Mouse (Mus musculus) duodenum, adult 2 months (tissue): ENCODE measurements around the gene Stk40. TPM values are rescaled to one million over a fixed set of nuclear protein-coding genes. Genes with fewer than 3 reads are reported as not detected.

Experiments used
- polyA plus RNA-seq: library from polyadenylated mRNA; depleted of rRNA; stranded (reverse); fragments of >200 nt; gene quantifications from 2 replicates; pipeline ENCODE4 v1.2.3, GENCODE M21; 2012; ENCODE audit warnings: low replicate concordance; rRNA removed

The Stk40 gene
- 19.5 and 20.3 TPM in 2 replicates for polyA plus RNA-seq

DNA sequence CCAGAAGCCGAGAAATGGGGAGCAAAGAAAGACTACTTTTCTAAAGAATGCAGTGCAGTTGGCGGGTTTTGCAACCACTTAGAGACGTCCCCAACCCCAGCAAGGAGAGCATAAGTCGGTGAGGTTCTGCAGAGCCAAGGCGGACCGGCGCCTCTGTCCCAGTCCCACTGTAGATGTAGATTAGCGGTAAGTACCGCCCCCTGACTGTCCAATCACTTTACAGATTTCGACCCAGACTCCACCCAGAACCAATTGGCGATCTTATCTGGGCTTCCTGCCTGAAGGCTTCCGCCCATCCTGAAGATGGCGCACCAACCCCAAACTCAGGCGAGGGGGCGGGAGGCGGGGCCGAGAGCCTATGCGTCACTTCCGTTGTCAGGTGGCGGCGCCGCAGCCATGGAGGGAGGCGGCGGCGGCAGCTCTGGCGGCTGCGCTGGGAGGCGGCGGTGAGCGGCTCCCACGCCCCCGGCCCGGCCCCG is at the start of gene Stk40:
Gene Stk40 (plus strand): TSS at position 368 of the 479 bp plus-strand sequence.

DNA sequence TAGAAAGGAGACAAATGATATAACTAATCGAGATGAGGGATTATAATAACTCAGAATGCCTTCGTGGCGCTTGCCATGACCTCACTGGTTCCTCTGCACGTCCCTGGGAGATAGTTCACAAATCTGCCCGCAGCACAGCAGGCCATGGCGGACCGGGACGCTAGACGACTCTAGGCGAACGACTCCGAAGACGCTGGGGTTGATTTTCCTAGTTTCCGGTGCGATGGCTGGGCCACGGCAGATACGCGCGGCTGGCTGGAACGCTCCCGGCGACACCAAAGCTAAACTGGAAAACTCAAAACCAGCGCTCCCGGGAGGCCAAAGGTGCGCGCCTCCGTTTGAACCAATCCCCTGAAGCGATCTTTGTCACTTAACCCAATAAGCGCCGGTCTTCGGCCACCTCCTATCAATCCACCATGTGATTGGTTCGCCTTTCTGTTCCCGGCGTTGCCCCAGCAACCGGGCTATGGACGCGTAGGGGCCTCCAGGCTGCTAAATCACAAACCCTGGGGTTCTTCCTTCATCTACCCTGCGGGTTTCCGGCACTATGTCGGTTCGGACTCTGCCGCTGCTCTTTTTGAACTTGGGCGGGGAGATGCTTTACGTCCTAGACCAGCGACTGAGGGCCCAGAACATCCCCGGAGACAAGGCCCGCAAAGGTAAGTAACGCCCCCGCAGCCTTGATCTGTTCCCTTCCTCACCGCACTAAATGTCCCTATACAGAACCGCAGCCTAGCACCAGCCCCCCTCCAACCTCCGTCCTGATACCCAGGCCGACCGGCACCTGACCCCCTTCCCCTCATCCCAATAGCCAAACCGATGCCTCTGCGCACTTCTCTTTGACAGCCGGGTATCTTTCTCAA is 45.4 kb upstream of the Stk40 start, which contains the start of gene Oscp1:
Gene Oscp1 (plus strand): TSS at position 432 of the 863 bp plus-strand sequence.

DNA sequence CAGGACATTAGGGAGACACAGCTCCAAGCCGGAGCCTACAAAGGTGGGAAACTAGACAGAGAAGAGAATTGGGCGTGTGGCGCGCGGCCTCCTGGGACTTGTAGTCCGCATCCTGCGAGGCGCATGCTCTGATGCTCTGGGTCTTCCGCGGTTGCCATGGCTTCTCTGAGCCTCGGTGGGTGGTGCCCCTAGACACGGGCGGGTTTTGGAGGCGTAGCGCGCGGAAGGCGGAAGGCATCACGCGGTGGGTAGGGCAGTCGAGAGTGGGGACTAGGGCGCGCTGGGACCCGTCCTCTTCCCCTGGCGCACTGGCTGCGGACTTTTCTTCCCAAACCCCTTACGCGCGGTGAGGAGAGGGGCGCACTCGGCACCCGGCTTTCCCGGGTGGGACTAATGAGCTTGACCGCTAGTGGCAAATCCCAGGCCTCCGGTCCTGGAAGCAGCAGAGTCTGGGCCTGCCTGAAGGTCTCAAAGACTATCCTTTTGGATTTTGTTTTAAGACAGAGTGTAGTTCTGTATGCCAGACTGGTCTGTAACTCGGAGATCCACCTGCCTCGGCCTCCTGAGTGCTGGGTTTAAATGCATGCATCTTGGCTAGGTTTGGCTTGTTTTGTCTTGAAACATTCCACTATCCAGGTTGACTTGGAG is 7.2 kb upstream of the Stk40 start, which contains the start of gene Lsm10:
Gene Lsm10 (plus strand): TSS at position 160 of the 648 bp plus-strand sequence.

DNA sequence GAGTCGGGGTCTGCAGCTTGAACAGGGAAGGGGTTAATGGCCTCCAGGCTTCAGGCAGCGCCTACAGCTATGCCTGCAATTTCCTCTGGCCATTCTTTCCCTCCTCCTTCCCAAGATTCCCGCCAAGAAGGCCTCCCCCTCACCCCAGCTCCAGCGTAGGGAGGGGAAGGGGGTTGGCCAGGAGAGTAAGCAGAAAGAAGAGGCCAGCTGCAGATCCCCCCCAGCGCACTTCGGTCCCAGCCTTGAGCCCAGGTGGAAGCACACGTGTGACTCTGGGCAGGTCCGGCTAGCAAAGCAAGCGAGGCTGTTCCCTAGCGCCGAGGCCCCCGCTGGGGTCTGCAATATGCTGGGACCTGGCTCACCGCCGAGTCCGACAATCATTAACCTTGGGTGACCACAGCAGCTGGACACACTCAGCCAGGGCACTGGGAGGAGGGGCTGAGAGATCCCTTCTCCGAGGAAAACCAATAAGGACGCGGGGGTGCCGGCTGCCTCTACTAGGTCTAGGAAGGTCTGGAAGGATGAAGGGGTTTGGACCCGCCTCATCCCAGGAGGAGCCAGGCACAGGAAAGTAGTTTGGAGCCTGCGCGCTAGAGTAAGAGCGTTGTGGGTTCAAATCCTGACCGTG is 43.9 kb downstream of the Stk40 start, which contains the start of gene Eva1b:
Gene Eva1b (plus strand): TSS at position 212 of the 628 bp plus-strand sequence.

DNA sequence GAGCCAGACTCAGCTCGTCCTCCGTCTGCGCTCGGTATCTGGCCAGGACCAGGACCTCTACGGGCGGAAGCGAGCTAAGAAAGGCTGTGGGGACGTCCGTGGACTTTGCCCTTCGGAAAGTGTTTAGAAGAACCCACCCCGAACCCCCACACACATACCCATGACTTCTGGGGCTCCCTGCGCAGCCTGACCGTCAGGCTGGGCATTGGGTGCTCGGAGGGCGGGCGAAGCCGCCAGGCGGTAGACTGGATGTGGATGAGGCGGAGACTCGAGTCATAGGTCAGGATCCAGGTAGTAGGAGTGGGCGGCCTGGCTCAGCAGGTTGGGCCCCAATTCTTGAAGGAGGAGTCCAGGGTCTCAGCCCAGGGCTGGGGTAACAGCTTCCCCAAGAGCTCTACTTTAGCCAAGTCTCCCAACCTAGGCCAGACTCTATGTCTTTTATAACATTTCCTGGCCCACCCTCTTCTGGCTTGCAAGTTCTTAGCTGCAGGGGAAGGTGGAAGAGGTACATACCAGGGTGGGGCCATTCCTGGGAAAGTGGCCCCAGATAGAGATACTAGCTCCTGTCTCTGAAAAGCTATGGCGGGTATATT is 59.4 kb downstream of the Stk40 start, which contains the start of gene Sh3d21:
Gene Sh3d21 (minus strand): TSS at position 425 of the 593 bp plus-strand sequence.

Other genes starting within 250 kb of the Stk40 start
- gene Csf3r, start 79.4 kb upstream of the Stk40 start, polyA plus RNA-seq, result 1.3 and 3.0 TPM in 2 replicates
- gene Mrps15, start 57.0 kb upstream of the Stk40 start, polyA plus RNA-seq, result 94.2 and 251 TPM in 2 replicates
- 0.06 and 0.16 TPM in 2 replicates for gene Oscp1, start 45.4 kb upstream of the Stk40 start, polyA plus RNA-seq
- gene Lsm10, start 7.3 kb upstream of the Stk40 start, polyA plus RNA-seq, result 13.8 and 14.0 TPM in 2 replicates
- gene Eva1b, start 43.8 kb downstream of the Stk40 start, polyA plus RNA-seq, result 42.2 and 53.7 TPM in 2 replicates
- gene Sh3d21, start 59.5 kb downstream of the Stk40 start, polyA plus RNA-seq, result 8.9 and 10.6 TPM in 2 replicates
- 15.3 and 21.8 TPM in 2 replicates for gene Thrap3, start 98.8 kb downstream of the Stk40 start, polyA plus RNA-seq
- gene Map7d1, start 152.4 kb downstream of the Stk40 start, polyA plus RNA-seq, result 47.9 and 76.3 TPM in 2 replicates
- 10.5 and 15.4 TPM in 2 replicates for gene Trappc3, start 158.4 kb downstream of the Stk40 start, polyA plus RNA-seq
- 1.1 and 1.5 TPM in 2 replicates for gene Col8a2, start 182.8 kb downstream of the Stk40 start, polyA plus RNA-seq
- 25.0 and 36.7 TPM in 2 replicates for gene Adprhl2, start 217.7 kb downstream of the Stk40 start, polyA plus RNA-seq
- 0.39 and 0.57 TPM in 2 replicates for gene Tekt2, start 221.7 kb downstream of the Stk40 start, polyA plus RNA-seq